Mouse (Mus musculus) hindbrain, embryonic 11.5 days (tissue): ENCODE measurements at regions not wholly inside any gene's neighbourhood (a gene's known extent, or its start where the extent isn't known, plus 50 kb on each side); places are given as distances from the start of the nearest gene placed in this dataset.

ENCODE experiments used
- ATAC-seq: fragments of 200-750 bp; cut with Nextera tagmentation; 2 replicates; pipeline ENCODE4 v1.8.0; 2017; ENCODE audit warnings: mild to moderate bottlenecking, moderate TSS enrichment, moderate library complexity; ENCODE audit not compliant: low FRiP score
- DNase-seq: peaks from one replicate; pipeline ENCODE4 v3.0.0-alpha.2; 2015; ENCODE audit warnings: low spot score
- H3K27ac ChIP-seq: fragments of 300-500 bp; sonication (generic); 2 replicates; pipeline ENCODE4 v1.5.1; 2014; ENCODE audit warnings: mild to moderate bottlenecking, low read depth, low read length
- H3K27me3 ChIP-seq: fragments of 300-500 bp; sonication (generic); 2 replicates; pipeline ENCODE4 v1.6.1; 2014; ENCODE audit warnings: mild to moderate bottlenecking, low read length, moderate library complexity, mixed read lengths; ENCODE audit not compliant: control insufficient read depth, insufficient read depth
- H3K36me3 ChIP-seq: fragments of 300-500 bp; sonication (generic); 2 replicates; pipeline ENCODE4 v1.6.1; 2014; ENCODE audit warnings: mild to moderate bottlenecking, low read length, moderate library complexity, mixed read lengths; ENCODE audit not compliant: control insufficient read depth, insufficient read depth
- H3K4me1 ChIP-seq: fragments of 300-500 bp; sonication (generic); replicated peaks from 2 replicates; pipeline ENCODE4 v1.6.1; 2014; ENCODE audit warnings: low read length, mixed read lengths; ENCODE audit not compliant: control insufficient read depth, insufficient read depth
- H3K4me2 ChIP-seq: fragments of 300-500 bp; sonication (generic); replicated peaks from 2 replicates; pipeline ENCODE4 v1.6.1; 2014; ENCODE audit warnings: mild to moderate bottlenecking, low read depth, low read length
- H3K4me3 ChIP-seq: fragments of 300-500 bp; sonication (generic); 2 replicates; pipeline ENCODE4 v1.5.1; 2014; ENCODE audit warnings: low read depth, low read length
- H3K9ac ChIP-seq: fragments of 300-500 bp; sonication (generic); 2 replicates; pipeline ENCODE4 v1.6.1; 2014; ENCODE audit warnings: low read depth, low read length
- H3K9me3 ChIP-seq: fragments of 300-500 bp; sonication (generic); 2 replicates; pipeline ENCODE4 v1.6.1; 2016; ENCODE audit warnings: low read length; ENCODE audit not compliant: control insufficient read depth
- WGBS: fragments of 180-500 bp; shearing (Covaris S2); extraction: QIAGEN DNeasy Blood & Tissue Kit; methylation state at CpG from one replicate; pipeline ENCODE4 v1.1.7; 2014; 5-methylcytosine and 5-hydroxymethylcytosine counted together

- H3K36me3 ChIP-seq, result no peaks in the 10 kb centered on the region
- H3K27me3 ChIP-seq, result no peaks in the 10 kb centered on the region
- H3K4me2 ChIP-seq, result no peak overlapping the region
- no peak overlapping the region for H3K9ac ChIP-seq
- 70% methylated on average over 25 of the region's 25 CpGs for WGBS
- H3K9me3 ChIP-seq, result no peaks in the 10 kb centered on the region
- H3K27ac ChIP-seq, result no peak overlapping the region
- DNase-seq (no peak), ATAC-seq (no peak)
- no peak overlapping the region for H3K4me3 ChIP-seq
- no peaks in the 10 kb centered on the region for H3K4me1 ChIP-seq
Observed at GRCm38 (mm10) chr9:102782926-102783850, 51.5 kb upstream of the Ryk start.

DNA sequence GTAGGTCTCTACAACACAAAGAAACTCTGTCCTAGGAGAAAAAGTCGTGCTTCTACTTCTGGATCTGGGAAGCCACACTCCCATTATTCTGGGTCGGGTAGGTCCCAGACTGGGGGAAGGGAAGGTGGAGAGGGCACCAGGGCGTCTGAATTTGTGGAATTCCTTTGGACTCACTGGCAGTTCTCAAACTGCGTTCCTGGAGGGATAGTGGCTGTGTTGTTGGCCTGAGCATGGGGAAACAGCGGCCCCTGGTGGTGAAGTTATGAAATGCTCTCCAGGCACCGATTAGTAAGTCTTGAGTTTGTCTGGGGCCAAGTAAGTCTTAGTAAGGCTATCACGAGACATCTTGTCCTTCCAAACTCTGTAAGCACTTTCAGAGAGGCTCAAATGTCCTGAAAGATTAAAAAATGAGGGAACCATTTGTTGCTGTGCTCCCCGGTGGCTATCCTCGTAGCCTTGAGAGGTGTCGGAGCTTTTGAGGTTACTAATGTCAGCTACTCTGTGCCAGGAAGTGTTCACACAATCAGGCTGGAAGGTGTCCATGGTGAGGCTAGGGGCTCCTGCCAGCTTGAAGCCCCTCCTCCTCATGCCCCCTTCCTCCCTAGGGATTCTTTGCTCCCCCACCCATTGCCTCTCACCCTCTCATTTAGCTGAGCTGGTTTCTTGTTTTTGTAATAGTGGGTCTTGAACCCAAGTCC, 50.2 kb upstream of the Ryk start:
- Histone ChIP-seq H3K4me2 (no peak overlapping the region), H3K4me1 (no peaks in the 10 kb centered on the region), H3K27ac (no peak overlapping the region), H3K4me3 (no peak overlapping the region), H3K9me3 (no peaks in the 10 kb centered on the region), H3K9ac (no peak overlapping the region), H3K36me3 (no peaks in the 10 kb centered on the region), H3K27me3 (no peaks in the 10 kb centered on the region)
- DNase-seq (peak; percentile 94), ATAC-seq (no peak)
- WGBS, result 9% methylated on average over 10 of the region's 10 CpGs
